Mouse (Mus musculus): ENCODE measurements at regions not wholly inside any gene's neighbourhood (a gene's known extent, or its start where the extent isn't known, plus 50 kb on each side); places are given as distances from the start of the nearest gene placed in this dataset.

- Histone ChIP-seq H3K4me1 (replicated peaks) (no peaks in the 10 kb centered on the region), H3K27me3 (no peaks in the 10 kb centered on the region), H3K36me3 (replicated peaks) (no peaks in the 10 kb centered on the region), H3K4me3 (replicated peaks) (no peak overlapping the region), H3K27ac (replicated peaks) (no peak overlapping the region), H3K9me3 (replicated peaks) (no peaks in the 10 kb centered on the region), H3K9ac (no peak overlapping the region), H3K4me2 (no peak overlapping the region)
- 59% methylated on average over 3 of the region's 3 CpGs for WGBS (ENCODE audit: insufficient replicate concordance)
- no peak for ATAC-seq (ENCODE audit: insufficient read depth)
Measured at GRCm38 (mm10) chr3:149103469-149103868, 113.1 kb upstream of the Adgrl2 start.

- 76% methylated on average over 8 of the region's 8 CpGs for WGBS (ENCODE audit: insufficient replicate concordance)
- Histone ChIP-seq H3K9ac (no peak overlapping the region), H3K36me3 (replicated peaks) (no peaks in the 10 kb centered on the region)
Measured at GRCm38 (mm10) chr3:149102846-149103245, 112.5 kb upstream of the Adgrl2 start.

GRCm38 (mm10) chr3:149101785-149102184 lies 111.4 kb upstream of the Adgrl2 start:
- Histone ChIP-seq H3K9ac (no peak overlapping the region), H3K4me3 (replicated peaks) (no peak overlapping the region), H3K27me3 (no peaks in the 10 kb centered on the region), H3K4me2 (no peak overlapping the region), H3K4me1 (replicated peaks) (no peaks in the 10 kb centered on the region), H3K27ac (replicated peaks) (no peak overlapping the region), H3K9me3 (replicated peaks) (no peaks in the 10 kb centered on the region), H3K36me3 (replicated peaks) (no peaks in the 10 kb centered on the region)
- no peak for ATAC-seq (ENCODE audit: insufficient read depth)
- WGBS (ENCODE audit: insufficient replicate concordance) = 59% methylated on average over 10 of the region's 10 CpGs

More at GRCm38 (mm10) chr3:149102846-149103245, 112.5 kb upstream of the Adgrl2 start:
- Histone ChIP-seq H3K9me3 (replicated peaks) (no peaks in the 10 kb centered on the region), H3K27me3 (no peaks in the 10 kb centered on the region), H3K27ac (replicated peaks) (no peak overlapping the region), H3K4me3 (replicated peaks) (no peak overlapping the region), H3K4me1 (replicated peaks) (no peaks in the 10 kb centered on the region), H3K4me2 (no peak overlapping the region)
- ATAC-seq (ENCODE audit: insufficient read depth) = no peak

GRCm38 (mm10) chr3:149098764-149099163 lies 108.4 kb upstream of the Adgrl2 start:
- Histone ChIP-seq H3K27me3 (no peaks in the 10 kb centered on the region), H3K4me3 (replicated peaks) (no peak overlapping the region), H3K9ac (no peak overlapping the region), H3K36me3 (replicated peaks) (no peaks in the 10 kb centered on the region), H3K27ac (replicated peaks) (no peak overlapping the region), H3K4me2 (no peak overlapping the region), H3K9me3 (replicated peaks) (no peaks in the 10 kb centered on the region), H3K4me1 (replicated peaks) (no peaks in the 10 kb centered on the region)
- WGBS (ENCODE audit: insufficient replicate concordance) = 36% methylated on average over 4 of the region's 4 CpGs
- ATAC-seq (ENCODE audit: insufficient read depth) = no peak

GRCm38 (mm10) chr3:149097026-149097425 lies 106.7 kb upstream of the Adgrl2 start:
- ATAC-seq (ENCODE audit: insufficient read depth) = no peak
- Histone ChIP-seq H3K27me3 (no peaks in the 10 kb centered on the region), H3K9ac (no peak overlapping the region), H3K36me3 (replicated peaks) (no peaks in the 10 kb centered on the region), H3K27ac (replicated peaks) (no peak overlapping the region), H3K4me1 (replicated peaks) (no peaks in the 10 kb centered on the region), H3K4me3 (replicated peaks) (no peak overlapping the region), H3K9me3 (replicated peaks) (no peaks in the 10 kb centered on the region), H3K4me2 (no peak overlapping the region)
- 38% methylated on average over 4 of the region's 4 CpGs for WGBS (ENCODE audit: insufficient replicate concordance)

- H3K27ac ChIP-seq (replicated peaks) = no peak overlapping the region
- no peak overlapping the region for H3K4me3 ChIP-seq (replicated peaks)
- H3K9ac ChIP-seq = no peak overlapping the region
- 0 out of 2 replicates have a peak, but pooled peaks cover 3% of the 10 kb centered on the region for H3K4me1 ChIP-seq (replicated peaks)
- no peaks in the 10 kb centered on the region for H3K27me3 ChIP-seq
- ATAC-seq (ENCODE audit: insufficient read depth) = no peak
- whole genome bisulfite sequencing (ENCODE audit: insufficient replicate concordance) = 17% methylated on average over 5 of the region's 5 CpGs
- H3K9me3 ChIP-seq (replicated peaks) = no peaks in the 10 kb centered on the region
- H3K4me2 ChIP-seq = no peak overlapping the region
- no peaks in the 10 kb centered on the region for H3K36me3 ChIP-seq (replicated peaks)
Measured at GRCm38 (mm10) chr3:149092649-149093048, 102.3 kb upstream of the Adgrl2 start.

- Histone ChIP-seq H3K36me3 (replicated peaks) (no peaks in the 10 kb centered on the region), H3K4me1 (replicated peaks) (peaks cover 15% of the 10 kb centered on the region), H3K27ac (replicated peaks) (no peak overlapping the region), H3K9me3 (replicated peaks) (no peaks in the 10 kb centered on the region), H3K4me3 (replicated peaks) (no peak overlapping the region), H3K9ac (no peak overlapping the region), H3K27me3 (no peaks in the 10 kb centered on the region), H3K4me2 (no peak overlapping the region)
- ATAC-seq (ENCODE audit: insufficient read depth) = no peak
- WGBS (ENCODE audit: insufficient replicate concordance) = 54% methylated on average over 5 of the region's 5 CpGs
Measured at GRCm38 (mm10) chr3:149090103-149090502, 99.7 kb upstream of the Adgrl2 start.

GRCm38 (mm10) chr3:149088621-149089128 lies 98.3 kb upstream of the Adgrl2 start:
- WGBS (ENCODE audit: insufficient replicate concordance) = 2% methylated on average over 16 of the region's 16 CpGs
- no peaks in the 10 kb centered on the region for H3K9me3 ChIP-seq (replicated peaks)
- H3K4me2 ChIP-seq = peak overlapping the region; percentile 57
- ATAC-seq (ENCODE audit: insufficient read depth) = peak; percentile 45; the same call in 1 of the 2 replicates
- 0 out of 2 replicates have a peak overlapping the region, but pooled peaks have one; percentile 24 for H3K27ac ChIP-seq (replicated peaks)
- peak overlapping the region; percentile 21 for H3K4me3 ChIP-seq (replicated peaks)
- no peaks in the 10 kb centered on the region for H3K27me3 ChIP-seq
- H3K9ac ChIP-seq = no peak overlapping the region
- H3K36me3 ChIP-seq (replicated peaks) = no peaks in the 10 kb centered on the region
- peaks cover 26% of the 10 kb centered on the region for H3K4me1 ChIP-seq (replicated peaks)

GRCm38 (mm10) chr3:149087488-149087887 lies 97.1 kb upstream of the Adgrl2 start:
- no peaks in the 10 kb centered on the region for H3K27me3 ChIP-seq
- no peak overlapping the region for H3K27ac ChIP-seq (replicated peaks)
- H3K36me3 ChIP-seq (replicated peaks) = no peaks in the 10 kb centered on the region
- ATAC-seq (ENCODE audit: insufficient read depth) = no peak
- 0 out of 2 replicates have a peak overlapping the region, but pooled peaks have one; percentile 5 for H3K4me2 ChIP-seq
- no peaks in the 10 kb centered on the region for H3K9me3 ChIP-seq (replicated peaks)
- peaks cover 26% of the 10 kb centered on the region for H3K4me1 ChIP-seq (replicated peaks)
- 59% methylated on average over 8 of the region's 8 CpGs for WGBS (ENCODE audit: insufficient replicate concordance)
- no peak overlapping the region for H3K9ac ChIP-seq
- H3K4me3 ChIP-seq (replicated peaks) = no peak overlapping the region

- Histone ChIP-seq H3K4me2 (no peak overlapping the region), H3K4me1 (replicated peaks) (peaks cover 26% of the 10 kb centered on the region), H3K36me3 (replicated peaks) (no peaks in the 10 kb centered on the region), H3K9ac (no peak overlapping the region), H3K4me3 (replicated peaks) (no peak overlapping the region), H3K9me3 (replicated peaks) (no peaks in the 10 kb centered on the region), H3K27ac (replicated peaks) (no peak overlapping the region), H3K27me3 (no peaks in the 10 kb centered on the region)
- ATAC-seq (ENCODE audit: insufficient read depth) = no peak
- WGBS (ENCODE audit: insufficient replicate concordance) = 49% methylated on average over 5 of the region's 5 CpGs
Measured at GRCm38 (mm10) chr3:149086704-149087103, 96.3 kb upstream of the Adgrl2 start.

GRCm38 (mm10) chr3:149086086-149086485 lies 95.7 kb upstream of the Adgrl2 start:
- no peaks in the 10 kb centered on the region for H3K36me3 ChIP-seq (replicated peaks)
- ATAC-seq (ENCODE audit: insufficient read depth) = no peak
- no peak overlapping the region for H3K4me3 ChIP-seq (replicated peaks)
- H3K27me3 ChIP-seq = no peaks in the 10 kb centered on the region
- 59% methylated on average over 3 of the region's 3 CpGs for WGBS (ENCODE audit: insufficient replicate concordance)
- H3K9me3 ChIP-seq (replicated peaks) = no peaks in the 10 kb centered on the region
- H3K4me2 ChIP-seq = no peak overlapping the region
- H3K27ac ChIP-seq (replicated peaks) = no peak overlapping the region
- peaks cover 26% of the 10 kb centered on the region for H3K4me1 ChIP-seq (replicated peaks)
- H3K9ac ChIP-seq = no peak overlapping the region
